Mouse (Mus musculus): ENCODE data around the gene Exoc3l. TPM values are rescaled to one million over a fixed set of nuclear protein-coding genes. Genes with fewer than 3 reads are reported as not detected.

Exoc3l gene
- total and polyA plus RNA-seq, 3 experiments = 3.9 to 11.8 (median 4.7) TPM

DNA sequence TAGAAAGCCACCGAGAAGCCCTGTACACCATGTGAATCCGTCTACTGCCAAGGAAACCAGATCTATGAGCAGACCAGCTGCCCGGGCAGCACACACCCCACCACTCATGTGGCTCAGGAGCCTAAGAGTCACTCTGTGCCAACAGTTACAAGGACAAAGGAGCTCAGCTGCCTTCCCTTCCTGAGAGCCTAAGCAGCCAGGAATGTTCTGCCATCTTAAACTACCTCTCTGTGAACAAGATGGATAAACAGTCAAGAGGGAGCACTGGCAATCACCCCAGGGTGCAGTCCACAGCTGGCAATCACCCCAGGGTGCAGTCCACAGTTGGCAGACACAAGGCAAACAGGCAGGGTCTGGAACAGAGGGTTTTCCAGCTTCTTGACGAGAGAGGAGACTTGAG is 22.0 kb upstream of the Exoc3l start:
- intact Hi-C loops (cut with DNase I) = no loop called here
- H3K36me3 ChIP-seq (ENCODE audit: control insufficient read depth, insufficient read depth, low read length) = no peaks in the 10 kb centered on the region
- H3K4me3 ChIP-seq = no peak overlapping the region
- no peak overlapping the region for H3K9ac ChIP-seq (ENCODE audit: low read depth, low read length)
- 66% methylated on average over 4 of the region's 4 CpGs for WGBS
- H3K79me2 ChIP-seq (replicated peaks; ENCODE audit: control insufficient read depth, insufficient read depth, low read length) = no peaks in the 10 kb centered on the region
- TF ChIP-seq CTCF (IDR thresholded peaks at IDR 0.05) (no peak), POLR2A (IDR thresholded peaks at IDR 0.05; ENCODE audit: insufficient read depth, low read depth, low read length) (no peak), EP300 (IDR thresholded peaks at IDR 0.05; ENCODE audit: insufficient read depth, low read depth, low read length) (no peak)
- H3K27ac ChIP-seq = peak overlapping the region; percentile 17; the same call in 1 of the 2 replicates
- no peak for DNase-seq
- H3K4me1 ChIP-seq (ENCODE audit: control insufficient read depth, insufficient read depth, low read length) = peaks cover 1% of the 10 kb centered on the region; the same call in 1 of the 2 replicates
- H3K27me3 ChIP-seq (ENCODE audit: control insufficient read depth, insufficient read depth, low read length) = no peaks in the 10 kb centered on the region

DNA sequence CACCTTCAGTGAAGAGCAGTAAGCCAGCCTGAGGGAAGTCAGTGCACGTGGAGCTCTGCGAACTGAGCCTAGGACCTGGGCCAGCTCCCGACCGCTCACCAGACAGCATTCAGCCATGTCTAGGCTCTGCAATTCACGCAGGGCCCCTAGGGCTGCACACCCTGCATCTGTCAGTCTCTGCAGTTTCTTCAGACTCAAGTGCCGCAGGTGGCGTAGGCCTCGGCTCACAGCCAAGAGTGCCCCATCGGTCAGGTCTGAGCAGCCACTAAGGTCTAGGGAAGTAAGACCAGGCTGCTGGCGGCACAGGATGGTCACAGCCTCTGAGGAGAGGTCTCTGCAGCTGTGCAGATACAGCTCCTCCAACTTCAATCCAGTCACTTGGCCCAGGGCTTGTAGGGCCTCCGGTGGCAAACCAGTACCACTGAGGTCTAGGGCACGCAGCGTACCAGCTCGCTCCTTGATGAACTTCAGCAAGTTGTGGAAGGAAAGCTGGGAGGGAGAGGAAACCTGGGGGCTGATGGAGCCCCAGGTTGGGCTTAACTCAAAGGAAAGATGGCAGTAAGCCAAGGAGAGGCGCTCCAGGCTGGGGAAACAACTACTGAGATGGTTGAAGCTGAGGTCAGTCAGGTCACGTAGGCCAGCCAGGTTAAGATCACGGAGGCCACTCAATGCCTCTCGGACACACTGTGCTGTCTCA is 19.3 kb upstream of the Exoc3l start:
- WGBS = 78% methylated on average over 18 of the region's 18 CpGs
- TF ChIP-seq CTCF (IDR thresholded peaks at IDR 0.05) (no peak), POLR2A (IDR thresholded peaks at IDR 0.05; ENCODE audit: insufficient read depth, low read depth, low read length) (no peak), EP300 (IDR thresholded peaks at IDR 0.05; ENCODE audit: insufficient read depth, low read depth, low read length) (no peak)
- H3K4me1 ChIP-seq (ENCODE audit: control insufficient read depth, insufficient read depth, low read length) = peaks cover 1% of the 10 kb centered on the region; the same call in 1 of the 2 replicates
- no peaks in the 10 kb centered on the region for H3K27me3 ChIP-seq (ENCODE audit: control insufficient read depth, insufficient read depth, low read length)
- no peak for DNase-seq
- H3K27ac ChIP-seq = no peak overlapping the region
- H3K9ac ChIP-seq (ENCODE audit: low read depth, low read length) = no peak overlapping the region
- H3K79me2 ChIP-seq (replicated peaks; ENCODE audit: control insufficient read depth, insufficient read depth, low read length) = no peaks in the 10 kb centered on the region
- intact Hi-C loops (cut with DNase I) = no loop called here
- no peaks in the 10 kb centered on the region for H3K36me3 ChIP-seq (ENCODE audit: control insufficient read depth, insufficient read depth, low read length)
- H3K4me3 ChIP-seq = no peak overlapping the region

DNA sequence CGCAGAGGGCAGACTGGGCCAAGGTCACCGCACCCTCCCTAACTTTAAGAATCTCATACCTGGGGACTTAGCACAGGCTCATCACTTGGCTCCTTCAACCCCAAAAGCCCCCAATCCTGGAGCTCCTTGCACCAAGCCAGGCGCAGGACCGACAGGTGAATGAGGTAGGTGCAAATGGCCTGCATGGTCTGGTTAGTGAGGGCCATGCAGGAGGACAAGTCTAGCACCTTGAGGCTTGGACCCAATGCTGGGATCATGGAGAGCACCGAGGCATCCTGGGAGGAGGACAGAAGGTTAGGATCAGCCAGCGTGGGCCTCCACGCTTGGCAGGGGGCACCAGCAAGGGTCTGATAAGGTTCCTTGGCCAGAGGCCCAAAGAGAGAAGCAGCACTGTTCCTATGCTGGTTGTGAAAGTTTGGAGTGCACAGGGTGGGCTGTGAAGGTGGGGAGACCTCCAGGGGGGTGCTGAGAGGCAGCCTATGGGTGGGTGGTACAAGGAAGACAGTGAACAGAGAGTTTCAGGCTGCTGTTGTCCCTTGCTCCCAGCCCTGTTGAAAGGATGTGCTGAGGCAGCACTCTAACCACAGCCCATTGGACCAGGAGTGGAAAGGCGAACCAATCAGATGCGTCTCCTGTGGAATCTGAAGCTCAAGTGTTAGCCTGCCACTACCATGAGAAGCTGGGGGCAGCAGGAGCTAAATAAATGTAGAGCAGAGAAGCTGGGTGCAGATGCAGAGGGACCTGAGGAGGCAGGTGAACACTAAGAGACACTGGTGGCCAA is 17.9 kb upstream of the Exoc3l start:
- no peak for DNase-seq
- intact Hi-C loops (cut with DNase I) = no loop called here
- TF ChIP-seq POLR2A (IDR thresholded peaks at IDR 0.05; ENCODE audit: insufficient read depth, low read depth, low read length) (no peak), CTCF (IDR thresholded peaks at IDR 0.05) (no peak), EP300 (IDR thresholded peaks at IDR 0.05; ENCODE audit: insufficient read depth, low read depth, low read length) (no peak)
- Histone ChIP-seq H3K36me3 (ENCODE audit: control insufficient read depth, insufficient read depth, low read length) (no peaks in the 10 kb centered on the region), H3K9ac (ENCODE audit: low read depth, low read length) (no peak overlapping the region), H3K27me3 (ENCODE audit: control insufficient read depth, insufficient read depth, low read length) (no peaks in the 10 kb centered on the region), H3K4me1 (ENCODE audit: control insufficient read depth, insufficient read depth, low read length) (peaks cover 1% of the 10 kb centered on the region; the same call in 1 of the 2 replicates), H3K79me2 (replicated peaks; ENCODE audit: control insufficient read depth, insufficient read depth, low read length) (no peaks in the 10 kb centered on the region), H3K4me3 (no peak overlapping the region), H3K27ac (no peak overlapping the region)
- 78% methylated on average over 9 of the region's 9 CpGs for WGBS

DNA sequence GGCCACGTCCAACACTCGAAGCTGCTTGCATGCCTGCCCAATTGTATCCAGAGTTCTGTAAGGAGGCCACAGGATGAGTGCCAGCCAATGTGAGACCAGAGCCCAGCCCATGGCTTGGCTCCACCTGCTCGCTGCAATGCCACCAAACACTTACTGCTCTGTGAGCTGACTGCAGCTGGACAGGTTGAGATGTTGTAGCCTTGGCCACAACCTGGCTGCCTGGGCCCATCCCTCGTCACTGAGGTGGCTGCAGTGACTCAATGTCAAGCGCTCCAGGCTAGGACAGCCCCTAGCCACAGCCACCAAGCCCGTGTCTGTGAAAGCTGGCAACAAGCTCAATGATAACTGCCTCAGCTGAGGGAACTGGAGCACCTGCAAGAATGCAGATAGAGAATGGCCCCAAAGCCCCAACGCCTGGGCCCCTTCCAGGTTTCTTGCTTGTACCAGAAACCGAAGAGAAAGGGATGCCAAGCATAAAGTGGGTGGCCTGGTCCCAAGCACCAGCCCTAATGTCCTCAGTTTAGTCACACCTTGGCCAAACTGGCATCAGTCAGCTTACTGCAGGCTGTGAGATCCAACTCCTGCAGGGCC is 17.1 kb upstream of the Exoc3l start:
- Histone ChIP-seq H3K79me2 (replicated peaks; ENCODE audit: control insufficient read depth, insufficient read depth, low read length) (no peaks in the 10 kb centered on the region), H3K4me1 (ENCODE audit: control insufficient read depth, insufficient read depth, low read length) (peaks cover 1% of the 10 kb centered on the region; the same call in 1 of the 2 replicates), H3K36me3 (ENCODE audit: control insufficient read depth, insufficient read depth, low read length) (no peaks in the 10 kb centered on the region), H3K27me3 (ENCODE audit: control insufficient read depth, insufficient read depth, low read length) (no peaks in the 10 kb centered on the region), H3K4me3 (no peak overlapping the region), H3K9ac (ENCODE audit: low read depth, low read length) (no peak overlapping the region), H3K27ac (no peak overlapping the region)
- intact Hi-C loops (cut with DNase I) = no loop called here
- TF ChIP-seq EP300 (IDR thresholded peaks at IDR 0.05; ENCODE audit: insufficient read depth, low read depth, low read length) = 0 out of 2 replicates have a peak, but pooled peaks have one; percentile 6
- TF ChIP-seq POLR2A (IDR thresholded peaks at IDR 0.05; ENCODE audit: insufficient read depth, low read depth, low read length) = no peak
- peak; percentile 25 to 58 for DNase-seq
- 73% methylated on average over 8 of the region's 8 CpGs for WGBS

DNA sequence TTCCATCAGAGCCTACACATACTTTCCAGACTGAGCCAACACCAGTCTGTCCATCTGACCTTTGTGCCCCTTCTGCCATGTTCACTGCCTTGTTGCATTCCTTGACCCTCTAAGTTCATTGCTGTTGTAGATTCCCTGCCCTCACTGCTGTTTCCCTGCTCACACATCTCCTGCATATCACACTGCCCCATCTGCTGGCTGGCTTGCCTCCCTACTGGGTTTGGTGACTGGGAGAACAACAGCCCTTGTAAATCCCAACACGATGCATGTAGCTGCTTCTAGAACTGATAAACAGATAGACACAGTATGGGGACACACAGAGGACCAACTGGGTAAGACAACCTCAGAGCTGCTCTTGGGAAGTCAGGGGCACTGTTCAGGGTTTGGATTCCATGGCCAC is 15.8 kb upstream of the Exoc3l start:
- H3K27me3 ChIP-seq (ENCODE audit: control insufficient read depth, insufficient read depth, low read length) = no peaks in the 10 kb centered on the region
- H3K9ac ChIP-seq (ENCODE audit: low read depth, low read length) = no peak overlapping the region
- no peak overlapping the region for H3K4me3 ChIP-seq
- no peak overlapping the region for H3K27ac ChIP-seq
- H3K4me1 ChIP-seq (ENCODE audit: control insufficient read depth, insufficient read depth, low read length) = no peaks in the 10 kb centered on the region; the same call in 1 of the 2 replicates
- DNase-seq = no peak
- intact Hi-C loops (cut with DNase I) = no loop called here
- 69% methylated on average over 1 of the region's 1 CpGs for WGBS
- no peak for TF ChIP-seq CTCF (IDR thresholded peaks at IDR 0.05)
- TF ChIP-seq EP300 (IDR thresholded peaks at IDR 0.05; ENCODE audit: insufficient read depth, low read depth, low read length) = no peak
- no peak for TF ChIP-seq POLR2A (IDR thresholded peaks at IDR 0.05; ENCODE audit: insufficient read depth, low read depth, low read length)
- no peaks in the 10 kb centered on the region for H3K36me3 ChIP-seq (ENCODE audit: control insufficient read depth, insufficient read depth, low read length)
- H3K79me2 ChIP-seq (replicated peaks; ENCODE audit: control insufficient read depth, insufficient read depth, low read length) = no peaks in the 10 kb centered on the region
